Mouse (Mus musculus): ENCODE data around the gene Rapgef3.
A peak's percentile ranks its signal among the peaks of the same experiment; 100 is the strongest.

The Rapgef3 gene

GRCm38 (mm10) chr15:97767280-97768186 is at the start of gene Rapgef3:
Rapgef3 (minus strand) TSS chr15:97767972.
- DNase-seq (ENCODE audit: low spot score), result peak; percentile 45

GRCm38 (mm10) chr15:97816199-97816994 is 48.6 kb upstream of the Rapgef3 start:
- DNase-seq (ENCODE audit: low spot score), result no peak

- no peak for DNase-seq (ENCODE audit: low spot score)
Measured at GRCm38 (mm10) chr15:97815254-97815653, 47.5 kb upstream of the Rapgef3 start.

- no peak for DNase-seq (ENCODE audit: low spot score)
Measured at GRCm38 (mm10) chr15:97814703-97815102, 46.9 kb upstream of the Rapgef3 start.

- DNase-seq (ENCODE audit: low spot score), result no peak
Measured at GRCm38 (mm10) chr15:97813452-97814204, 45.9 kb upstream of the Rapgef3 start.

GRCm38 (mm10) chr15:97812875-97813274 is 45.1 kb upstream of the Rapgef3 start:
- no peak for DNase-seq (ENCODE audit: low spot score)

GRCm38 (mm10) chr15:97812126-97812525 is 44.4 kb upstream of the Rapgef3 start:
- DNase-seq (ENCODE audit: low spot score), result no peak

- DNase-seq (ENCODE audit: low spot score), result no peak
Measured at GRCm38 (mm10) chr15:97811307-97811706, 43.5 kb upstream of the Rapgef3 start.

GRCm38 (mm10) chr15:97810399-97810798 is 42.6 kb upstream of the Rapgef3 start:
- DNase-seq (ENCODE audit: low spot score), result no peak

GRCm38 (mm10) chr15:97809942-97810341 is 42.2 kb upstream of the Rapgef3 start:
- no peak for DNase-seq (ENCODE audit: low spot score)

GRCm38 (mm10) chr15:97809206-97809605 is 41.4 kb upstream of the Rapgef3 start:
- no peak for DNase-seq (ENCODE audit: low spot score)

GRCm38 (mm10) chr15:97808532-97808931 is 40.8 kb upstream of the Rapgef3 start:
- DNase-seq (ENCODE audit: low spot score), result no peak

- DNase-seq (ENCODE audit: low spot score), result no peak
Measured at GRCm38 (mm10) chr15:97807867-97808266, 40.1 kb upstream of the Rapgef3 start.

- no peak for DNase-seq (ENCODE audit: low spot score)
Measured at GRCm38 (mm10) chr15:97802575-97802974, 34.8 kb upstream of the Rapgef3 start.

- no peak for DNase-seq (ENCODE audit: low spot score)
Measured at GRCm38 (mm10) chr15:97801811-97802210, 34.0 kb upstream of the Rapgef3 start.

- DNase-seq (ENCODE audit: low spot score), result no peak
Measured at GRCm38 (mm10) chr15:97800853-97801252, 33.1 kb upstream of the Rapgef3 start.

GRCm38 (mm10) chr15:97799446-97799845 is 31.7 kb upstream of the Rapgef3 start:
- DNase-seq (ENCODE audit: low spot score), result no peak

GRCm38 (mm10) chr15:97798134-97798533 is 30.4 kb upstream of the Rapgef3 start:
- no peak for DNase-seq (ENCODE audit: low spot score)

GRCm38 (mm10) chr15:97796674-97797310 is 29.0 kb upstream of the Rapgef3 start:
- no peak for DNase-seq (ENCODE audit: low spot score)

- no peak for DNase-seq (ENCODE audit: low spot score)
Measured at GRCm38 (mm10) chr15:97795559-97796235, 27.9 kb upstream of the Rapgef3 start.

- no peak for DNase-seq (ENCODE audit: low spot score)
Measured at GRCm38 (mm10) chr15:97794268-97794667, 26.5 kb upstream of the Rapgef3 start.
